Mouse (Mus musculus): Measurements from ENCODE around the gene Grik2. TPM values are rescaled to one million over a fixed set of nuclear protein-coding genes. Genes with fewer than 3 reads are reported as not detected.
"Not testable (repeated sequence)": the region's sequence is repeated elsewhere in the genome, so short reads cannot be mapped to it uniquely, and the experiment has no call there.

Gene Grik2
- polyA plus RNA-seq, 1 experiment, result not detected

DNA sequence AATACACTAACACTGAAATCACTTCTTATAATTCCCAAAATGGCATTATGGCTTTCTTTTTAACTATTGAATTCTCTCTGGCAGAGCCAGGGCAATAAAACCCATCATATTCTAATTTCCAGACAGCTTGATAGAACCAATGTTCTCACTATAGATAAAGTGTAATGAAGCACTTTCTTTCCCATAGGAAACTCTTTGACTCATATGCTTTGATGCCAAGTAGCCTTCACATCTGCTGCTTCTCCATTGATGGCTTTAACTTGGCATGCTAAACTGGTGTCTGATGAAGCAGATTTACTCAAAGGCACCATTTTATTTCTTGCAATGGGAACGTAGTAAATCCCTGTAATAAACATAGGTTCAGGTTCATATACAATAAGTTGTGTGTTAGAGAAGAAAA lies 568.5 kb downstream of the Grik2 start:
- H3K27ac ChIP-seq (ENCODE audit: insufficient read depth, low read depth, low read length), result no peak overlapping the region
- no peak overlapping the region for H3K4me3 ChIP-seq (ENCODE audit: insufficient read depth, low read length)
- H3K4me1 ChIP-seq (ENCODE audit: control insufficient read depth, insufficient read depth, low read length), result no peaks in the 10 kb centered on the region
- TF ChIP-seq POLR2A (IDR thresholded peaks at IDR 0.05; ENCODE audit: borderline replicate concordance, low read depth, low read length) (no peak), CTCF (IDR thresholded peaks at IDR 0.05; ENCODE audit: low read depth, low read length) (no peak)

GRCm38 (mm10) chr10:49219631-49220030 lies 568.9 kb downstream of the Grik2 start:
- Histone ChIP-seq H3K4me1 (ENCODE audit: control insufficient read depth, insufficient read depth, low read length) (no peaks in the 10 kb centered on the region), H3K27ac (ENCODE audit: insufficient read depth, low read depth, low read length) (no peak overlapping the region), H3K4me3 (ENCODE audit: insufficient read depth, low read length) (no peak overlapping the region)
- TF ChIP-seq POLR2A (IDR thresholded peaks at IDR 0.05; ENCODE audit: borderline replicate concordance, low read depth, low read length) (no peak), CTCF (IDR thresholded peaks at IDR 0.05; ENCODE audit: low read depth, low read length) (no peak)

DNA sequence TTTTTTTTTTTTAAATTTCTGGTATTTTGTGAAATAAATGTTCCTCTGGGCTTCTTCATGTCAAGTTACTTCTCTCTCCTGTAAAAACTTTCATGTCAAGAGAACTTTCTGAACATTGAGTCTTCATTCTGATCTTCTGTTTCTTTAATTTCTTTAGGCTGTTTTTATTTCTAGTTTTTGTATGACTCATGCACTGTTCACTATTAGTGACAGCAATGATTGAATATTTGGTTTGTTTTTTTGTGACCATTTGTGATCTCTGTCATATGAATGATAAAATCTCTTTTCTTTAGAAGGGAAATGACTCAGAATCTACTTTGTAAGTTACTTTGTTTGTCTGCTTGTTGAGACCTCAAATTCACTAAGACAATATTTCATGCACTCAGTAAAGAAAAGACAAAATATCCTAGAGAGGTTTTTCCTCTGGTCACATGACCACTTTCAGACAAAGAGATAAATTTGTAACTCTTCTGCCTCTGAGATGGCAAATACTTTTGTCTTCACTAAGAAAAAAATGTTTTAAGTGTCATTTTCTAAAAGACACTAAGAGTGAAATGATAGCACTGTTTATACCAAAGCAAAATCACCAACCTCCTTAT lies 596.7 kb downstream of the Grik2 start:
- TF ChIP-seq CTCF (IDR thresholded peaks at IDR 0.05; ENCODE audit: low read depth, low read length) (no peak), POLR2A (IDR thresholded peaks at IDR 0.05; ENCODE audit: borderline replicate concordance, low read depth, low read length) (no peak)
- Histone ChIP-seq H3K4me1 (ENCODE audit: control insufficient read depth, insufficient read depth, low read length) (no peaks in the 10 kb centered on the region), H3K4me3 (ENCODE audit: insufficient read depth, low read length) (no peak overlapping the region), H3K27ac (ENCODE audit: insufficient read depth, low read depth, low read length) (no peak overlapping the region)

DNA sequence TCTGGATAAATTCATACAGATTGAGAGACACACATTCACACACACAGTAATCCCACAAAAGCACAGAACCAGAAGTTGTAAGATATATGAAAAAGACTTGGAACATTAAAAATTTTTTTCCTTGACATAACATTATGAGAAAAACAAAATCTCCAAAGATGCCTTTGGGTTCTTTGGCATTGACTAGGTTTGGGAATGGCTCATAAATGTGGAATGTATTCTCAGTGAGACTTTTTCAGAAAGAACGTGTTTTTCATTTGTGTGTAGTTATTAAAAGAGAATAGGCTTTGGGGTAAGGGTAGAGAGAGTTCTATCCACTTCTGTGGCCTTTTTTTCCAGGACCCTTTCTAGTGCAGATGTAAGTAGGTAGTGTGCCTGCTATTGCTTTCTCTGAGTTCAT lies 597.3 kb downstream of the Grik2 start:
- H3K4me3 ChIP-seq (ENCODE audit: insufficient read depth, low read length), result no peak overlapping the region
- no peaks in the 10 kb centered on the region for H3K4me1 ChIP-seq (ENCODE audit: control insufficient read depth, insufficient read depth, low read length)
- H3K27ac ChIP-seq (ENCODE audit: insufficient read depth, low read depth, low read length), result no peak overlapping the region
- no peak for TF ChIP-seq CTCF (IDR thresholded peaks at IDR 0.05; ENCODE audit: low read depth, low read length)
- TF ChIP-seq POLR2A (IDR thresholded peaks at IDR 0.05; ENCODE audit: borderline replicate concordance, low read depth, low read length), result no peak

DNA sequence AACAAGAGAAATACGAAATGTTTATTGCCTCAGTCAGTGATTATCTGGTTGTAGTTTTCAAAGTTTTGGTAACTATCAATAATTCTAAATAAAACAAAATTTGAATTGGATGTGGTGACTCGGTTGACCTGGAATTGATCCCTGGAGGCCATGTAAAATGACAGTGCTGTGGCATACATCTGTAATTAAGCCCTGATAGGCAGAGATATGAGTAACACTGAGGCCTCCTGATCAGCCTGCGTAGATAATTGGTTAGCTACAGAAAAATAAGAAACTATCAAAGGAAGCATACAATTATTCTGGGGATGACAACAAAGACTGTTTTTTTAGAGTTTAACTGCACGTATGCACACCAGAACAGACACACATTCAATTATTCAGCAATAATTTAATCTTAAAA lies 634.4 kb downstream of the Grik2 start:
- no peaks in the 10 kb centered on the region for H3K4me1 ChIP-seq (ENCODE audit: control insufficient read depth, insufficient read depth, low read length)
- no peak overlapping the region for H3K27ac ChIP-seq (ENCODE audit: insufficient read depth, low read depth, low read length)
- no peak overlapping the region for H3K4me3 ChIP-seq (ENCODE audit: insufficient read depth, low read length)
- TF ChIP-seq CTCF (IDR thresholded peaks at IDR 0.05; ENCODE audit: low read depth, low read length) (no peak), POLR2A (IDR thresholded peaks at IDR 0.05; ENCODE audit: borderline replicate concordance, low read depth, low read length) (no peak)

DNA sequence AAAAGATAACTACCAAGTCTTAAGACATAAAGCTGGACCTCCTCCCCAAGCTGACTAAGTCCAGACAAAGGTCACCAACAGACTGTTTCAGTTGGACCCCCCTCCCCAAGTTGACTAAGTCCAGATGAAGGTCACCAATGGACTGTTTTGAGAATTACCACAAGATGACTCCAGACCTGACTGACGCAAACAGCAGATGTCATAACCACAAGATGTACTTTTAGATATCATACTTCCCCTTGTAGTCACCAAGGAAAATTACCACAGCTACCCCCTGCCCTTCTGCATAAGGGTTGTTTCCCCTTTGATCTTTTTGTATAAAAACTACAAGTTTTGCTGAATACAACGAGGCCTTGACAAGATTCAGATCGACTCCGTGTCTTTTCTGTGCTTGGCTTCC lies 637.1 kb downstream of the Grik2 start:
- H3K27ac ChIP-seq (ENCODE audit: insufficient read depth, low read depth, low read length); H3K4me1 ChIP-seq (ENCODE audit: control insufficient read depth, insufficient read depth, low read length); H3K4me3 ChIP-seq (ENCODE audit: insufficient read depth, low read length): not testable (repeated sequence)

DNA sequence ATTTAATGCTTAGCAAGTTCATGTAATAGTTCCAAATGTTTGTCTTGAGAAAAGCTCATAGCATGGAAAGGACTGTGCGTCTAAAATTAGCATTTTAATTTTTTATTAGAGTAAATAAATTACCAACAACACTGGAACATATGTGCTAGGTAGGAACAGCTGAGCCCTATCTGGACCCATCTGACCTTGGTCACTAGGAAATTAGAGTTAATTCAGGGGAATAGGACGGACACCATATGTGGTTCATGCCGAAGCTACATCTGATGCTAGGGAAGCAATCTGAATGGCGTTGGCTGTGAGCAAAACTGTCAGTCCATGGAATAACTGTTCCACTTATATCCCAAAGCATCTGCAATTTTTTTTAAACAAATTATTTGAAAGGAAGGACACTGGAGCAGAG lies 638.9 kb downstream of the Grik2 start:
- no peak overlapping the region for H3K4me3 ChIP-seq (ENCODE audit: insufficient read depth, low read length)
- TF ChIP-seq POLR2A (IDR thresholded peaks at IDR 0.05; ENCODE audit: borderline replicate concordance, low read depth, low read length), result no peak
- no peak for TF ChIP-seq CTCF (IDR thresholded peaks at IDR 0.05; ENCODE audit: low read depth, low read length)
- H3K4me1 ChIP-seq (ENCODE audit: control insufficient read depth, insufficient read depth, low read length), result no peaks in the 10 kb centered on the region
- H3K27ac ChIP-seq (ENCODE audit: insufficient read depth, low read depth, low read length), result no peak overlapping the region

GRCm38 (mm10) chr10:49142658-49143057 lies 645.9 kb downstream of the Grik2 start:
- TF ChIP-seq CTCF (IDR thresholded peaks at IDR 0.05; ENCODE audit: low read depth, low read length) (no peak), POLR2A (IDR thresholded peaks at IDR 0.05; ENCODE audit: borderline replicate concordance, low read depth, low read length) (no peak)
- Histone ChIP-seq H3K27ac (ENCODE audit: insufficient read depth, low read depth, low read length) (no peak overlapping the region), H3K4me3 (ENCODE audit: insufficient read depth, low read length) (no peak overlapping the region), H3K4me1 (ENCODE audit: control insufficient read depth, insufficient read depth, low read length) (no peaks in the 10 kb centered on the region)

DNA sequence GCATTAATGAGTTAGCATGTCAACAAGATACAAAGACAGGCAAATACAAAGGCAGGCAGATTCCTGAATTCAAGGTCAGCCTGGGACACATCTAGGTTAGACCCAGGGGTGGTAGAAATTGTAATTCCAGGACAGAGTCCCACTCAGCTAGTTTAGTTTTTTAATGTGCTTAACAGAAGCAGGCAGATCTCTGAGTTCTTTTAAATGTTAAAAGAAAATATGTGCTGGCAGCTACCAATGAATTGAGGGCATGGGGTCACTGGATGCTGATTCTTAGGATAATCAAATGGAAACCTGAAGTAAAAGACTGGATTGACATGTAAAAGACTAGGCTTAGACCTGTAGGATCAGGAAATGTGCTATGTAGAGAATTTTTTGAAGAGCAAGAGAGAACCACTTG lies 651.8 kb downstream of the Grik2 start:
- Histone ChIP-seq H3K27ac (ENCODE audit: insufficient read depth, low read depth, low read length) (no peak overlapping the region), H3K4me1 (ENCODE audit: control insufficient read depth, insufficient read depth, low read length) (no peaks in the 10 kb centered on the region), H3K4me3 (ENCODE audit: insufficient read depth, low read length) (no peak overlapping the region)
- no peak for TF ChIP-seq CTCF (IDR thresholded peaks at IDR 0.05; ENCODE audit: low read depth, low read length)
- TF ChIP-seq POLR2A (IDR thresholded peaks at IDR 0.05; ENCODE audit: borderline replicate concordance, low read depth, low read length), result no peak

DNA sequence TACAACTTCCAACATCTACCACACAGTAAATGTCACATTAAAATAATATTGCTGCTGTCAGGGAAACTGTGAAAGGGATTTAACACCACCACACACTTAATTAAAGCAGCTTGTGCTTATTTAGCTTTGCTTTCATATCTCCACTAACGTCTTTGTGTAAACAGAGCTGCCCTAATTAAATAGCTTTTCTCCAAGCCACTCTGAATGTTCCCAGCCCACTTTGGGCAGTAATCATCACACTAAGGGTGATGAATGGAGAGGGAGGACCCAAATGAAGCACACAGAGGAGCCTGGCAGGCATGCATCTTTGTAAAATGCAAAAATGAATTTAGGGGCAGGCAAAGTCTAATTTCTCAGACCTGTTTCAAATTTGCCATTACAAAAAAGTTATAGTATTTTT lies 657.3 kb downstream of the Grik2 start:
- Histone ChIP-seq H3K4me1 (ENCODE audit: control insufficient read depth, insufficient read depth, low read length) (no peaks in the 10 kb centered on the region), H3K4me3 (ENCODE audit: insufficient read depth, low read length) (no peak overlapping the region), H3K27ac (ENCODE audit: insufficient read depth, low read depth, low read length) (no peak overlapping the region)
- TF ChIP-seq CTCF (IDR thresholded peaks at IDR 0.05; ENCODE audit: low read depth, low read length) (no peak), POLR2A (IDR thresholded peaks at IDR 0.05; ENCODE audit: borderline replicate concordance, low read depth, low read length) (no peak)

DNA sequence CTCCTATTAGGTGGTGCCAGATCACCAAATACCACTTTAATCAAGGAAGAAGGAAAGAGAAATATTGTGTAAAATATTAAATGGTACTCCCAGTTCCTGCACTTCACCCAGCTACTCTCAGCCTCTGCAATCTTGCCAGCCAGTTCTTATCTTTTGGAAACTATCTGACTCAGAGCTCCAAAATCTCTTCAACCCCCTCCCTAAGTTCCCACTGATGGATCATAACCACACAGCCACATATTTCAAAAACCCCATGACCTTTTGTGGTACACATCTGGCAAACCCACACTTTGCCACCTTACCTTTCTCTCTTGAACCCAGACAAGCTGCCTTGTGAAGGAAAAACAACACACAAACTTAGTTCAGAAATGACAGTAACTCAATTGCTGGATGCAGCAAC lies 738.2 kb downstream of the Grik2 start:
- TF ChIP-seq POLR2A (IDR thresholded peaks at IDR 0.05; ENCODE audit: borderline replicate concordance, low read depth, low read length), result no peak
- no peak for TF ChIP-seq CTCF (IDR thresholded peaks at IDR 0.05; ENCODE audit: low read depth, low read length)
- H3K4me3 ChIP-seq (ENCODE audit: insufficient read depth, low read length), result no peak overlapping the region
- peaks cover 8% of the 10 kb centered on the region; the same call in 1 of the 2 replicates for H3K4me1 ChIP-seq (ENCODE audit: control insufficient read depth, insufficient read depth, low read length)
- no peak overlapping the region for H3K27ac ChIP-seq (ENCODE audit: insufficient read depth, low read depth, low read length)

All from bone marrow macrophage, adult 2 months (primary cell).